Mouse (Mus musculus) olfactory bulb, adult 2 months (tissue): ENCODE measurements around the gene Aldh6a1.

Experiments
- CTCF ChIP-seq: fragments of 200-500 bp; IDR thresholded peaks from 2 replicates; pipeline ENCODE4 v1.5.1; 2012; ENCODE audit warnings: low read depth, mild to moderate bottlenecking, low read length, moderate library complexity; ENCODE audit not compliant: insufficient read depth
- POLR2A ChIP-seq: fragments of 200-500 bp; IDR thresholded peaks from 2 replicates; pipeline ENCODE4 v1.6.1; 2012; ENCODE audit warnings: mild to moderate bottlenecking, low read depth, low read length, moderate library complexity; ENCODE audit not compliant: insufficient read depth

DNA sequence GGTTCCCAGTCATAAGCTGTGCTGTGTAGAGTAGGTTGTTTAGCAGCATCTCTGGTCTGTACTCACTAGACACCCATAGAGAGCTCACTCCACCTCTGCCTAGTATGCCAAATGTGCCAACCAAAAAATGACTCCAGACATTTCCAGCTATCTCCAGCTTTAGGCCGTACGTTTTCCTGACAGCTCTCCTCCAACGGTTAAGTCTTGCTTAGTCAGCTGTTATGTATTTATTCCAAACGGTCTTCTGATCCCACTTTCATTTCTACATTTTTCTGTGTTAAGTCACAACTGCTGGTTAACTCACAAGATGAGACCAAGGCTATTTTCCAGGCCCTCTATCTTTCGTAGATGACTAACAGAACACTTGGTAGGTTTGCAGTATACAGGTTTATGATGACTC, 52.2 kb downstream of the Aldh6a1 start:
- TF ChIP-seq CTCF (no peak), POLR2A (no peak)
